8 mouse cellular contexts compared by ENCODE assay signal in genomic region chr5:33247387-33247786, GRCm38 (mm10). TPM values are rescaled to one million over a fixed set of nuclear protein-coding genes. Genes with fewer than 3 reads are reported as not detected.
DNase-seq lines count a peak whose midpoint lies in the region; ATAC-seq and TF ChIP-seq lines count a peak whose summit lies in the region.
"Had no signal": no experiment of that assay in that cellular context is flagged by ENCODE, and none has a peak within 500 bp of the region (broad histone marks: within the 10 kb centered on the region; RNA-seq: fewer than 3 reads in every experiment).

No protein-coding gene starts in this region.

- intact Hi-C loops in gastrocnemius, postnatal 14 days (cut with DNase I; ENCODE audit: low total_unique reads): loop anchor here (5.0 kb wide), 1 partner anchor 45 kb away; no protein-coding TSS in a partner anchor

- no peak overlapping the region for H3K4me2 ChIP-seq in hindbrain, postnatal 0 days (ENCODE audit: low read depth, low read length)
- no peak overlapping the region for H3K4me2 ChIP-seq in hindbrain, embryonic 12.5 days (replicated peaks)
- H3K4me2 ChIP-seq in midbrain, embryonic 14.5 days (ENCODE audit: low read length): no peak overlapping the region

- H3K36me3 ChIP-seq in hindbrain, postnatal 0 days (ENCODE audit: insufficient read depth, low read length): peaks cover 57% of the 10 kb centered on the region
- peaks cover 86% of the 10 kb centered on the region for H3K36me3 ChIP-seq in hindbrain, embryonic 12.5 days
- peaks cover 85% of the 10 kb centered on the region for H3K36me3 ChIP-seq in midbrain, embryonic 14.5 days (ENCODE audit: control insufficient read depth, insufficient read depth, low read length)

- H3K27me3 ChIP-seq in hindbrain, postnatal 0 days (ENCODE audit: insufficient read depth, low read length): no peaks in the 10 kb centered on the region
- no peaks in the 10 kb centered on the region for H3K27me3 ChIP-seq in hindbrain, embryonic 12.5 days
- no peaks in the 10 kb centered on the region for H3K27me3 ChIP-seq in midbrain, embryonic 14.5 days (ENCODE audit: control insufficient read depth, insufficient read depth, low read length)

- TF ChIP-seq CTCF in hindbrain, postnatal 0 days (IDR thresholded peaks at IDR 0.05; ENCODE audit: low read depth): peak; percentile 67

- H3K9ac ChIP-seq in hindbrain, postnatal 0 days (replicated peaks; ENCODE audit: low read length): no peak overlapping the region
- no peak overlapping the region for H3K9ac ChIP-seq in hindbrain, embryonic 12.5 days
- H3K9ac ChIP-seq in midbrain, embryonic 14.5 days (replicated peaks; ENCODE audit: low read length): no peak overlapping the region

- H3K27ac ChIP-seq in hindbrain, postnatal 0 days: no peak overlapping the region
- H3K27ac ChIP-seq in hindbrain, embryonic 12.5 days: no peak overlapping the region
- H3K27ac ChIP-seq in midbrain, embryonic 14.5 days (replicated peaks; ENCODE audit: low read depth, low read length): no peak overlapping the region; the same call in 1 of the 2 replicates

- DNase-seq in hindbrain, postnatal 0 days (ENCODE audit: low spot score): peak; percentile 52
- peak; percentile 43 for DNase-seq in thymus, postnatal 4 days
- no peak for DNase-seq in thymus, postnatal 0 days (ENCODE audit: low spot score)
- DNase-seq in gastrocnemius, postnatal 14 days: peak; percentile 48
- DNase-seq in ovary, adult 18-20 months (ENCODE audit: low spot score): no peak
- no peak for DNase-seq in midbrain, embryonic 14.5 days

- no peaks in the 10 kb centered on the region for H3K9me3 ChIP-seq in hindbrain, postnatal 0 days (ENCODE audit: low read length)
- H3K9me3 ChIP-seq in hindbrain, embryonic 12.5 days (replicated peaks): no peaks in the 10 kb centered on the region
- H3K9me3 ChIP-seq in midbrain, embryonic 14.5 days (ENCODE audit: control insufficient read depth, low read length): no peaks in the 10 kb centered on the region

- H3K4me1 ChIP-seq in hindbrain, postnatal 0 days (ENCODE audit: insufficient read depth, low read length): peaks cover 5% of the 10 kb centered on the region; the same call in 1 of the 2 replicates
- no peaks in the 10 kb centered on the region for H3K4me1 ChIP-seq in hindbrain, embryonic 12.5 days
- no peaks in the 10 kb centered on the region for H3K4me1 ChIP-seq in midbrain, embryonic 14.5 days (ENCODE audit: control insufficient read depth, insufficient read depth, low read length)

- ATAC-seq in hindbrain, postnatal 0 days: peak; percentile 61; the same call in 1 of the 2 replicates
- no peak for ATAC-seq in hindbrain, embryonic 12.5 days (ENCODE audit: low FRiP score)
- ATAC-seq in midbrain, embryonic 14.5 days (ENCODE audit: low FRiP score, low TSS enrichment): no peak

- H3K4me3 ChIP-seq in hindbrain, postnatal 0 days (ENCODE audit: low read length): no peak overlapping the region
- H3K4me3 ChIP-seq in hindbrain, embryonic 12.5 days: no peak overlapping the region
- H3K4me3 ChIP-seq in midbrain, embryonic 14.5 days (replicated peaks; ENCODE audit: low read depth, low read length): no peak overlapping the region

- WGBS in hindbrain, postnatal 0 days: 91% methylated on average over 2 of the region's 2 CpGs
- WGBS in hindbrain, embryonic 12.5 days: 92% methylated on average over 2 of the region's 2 CpGs
- WGBS in midbrain, embryonic 14.5 days: 94% methylated on average over 2 of the region's 2 CpGs

RNA-seq across cellular contexts. Expression of gene Ctbp1, which starts 27.4 kb away (rescaled TPM):
- 468 and 519 TPM in 2 replicates for total RNA-seq in hindbrain, postnatal 0 days (2014; rRNA removed)
- 372 and 378 TPM in 2 replicates for polyA plus RNA-seq in hindbrain, postnatal 0 days (2015; fragmentation: Nextera tagmentation; extraction: Ambion mirVana)
- polyA plus RNA-seq in hindbrain, embryonic 12.5 days (2016; fragmentation: Nextera tagmentation; extraction: Ambion mirVana): 508 and 530 TPM in 2 replicates
- 269 and 297 TPM in 2 replicates for polyA plus RNA-seq in thymus, postnatal 0 days (2015; fragmentation: Nextera tagmentation; extraction: Ambion mirVana)
- total RNA-seq in gastrocnemius, postnatal 14 days (2021): 100 to 1,000 TPM; 184 to 200 TPM
- polyA plus RNA-seq in midbrain, embryonic 14.5 days (2014; fragmentation: Nextera tagmentation; extraction: Ambion mirVana): 578 and 581 TPM in 2 replicates

RNA-seq across cellular contexts. Expression of gene Spon2, which starts 29.1 kb away (rescaled TPM):
- total RNA-seq in hindbrain, postnatal 0 days (2014; rRNA removed): 4.3 TPM in 2 replicates
- polyA plus RNA-seq in hindbrain, postnatal 0 days (2015; fragmentation: Nextera tagmentation; extraction: Ambion mirVana): 3.6 and 3.9 TPM in 2 replicates
- 3.3 and 3.7 TPM in 2 replicates for polyA plus RNA-seq in hindbrain, embryonic 12.5 days (2016; fragmentation: Nextera tagmentation; extraction: Ambion mirVana)
- 14.8 and 16.8 TPM in 2 replicates for polyA plus RNA-seq in thymus, postnatal 0 days (2015; fragmentation: Nextera tagmentation; extraction: Ambion mirVana)
- total RNA-seq in gastrocnemius, postnatal 14 days (2021): 10 to 100 TPM in 1 of 2 experiments, 1 to 10 TPM in 1; 3.5 to 12.3 TPM
- polyA plus RNA-seq in midbrain, embryonic 14.5 days (2014; fragmentation: Nextera tagmentation; extraction: Ambion mirVana): 0.50 and 1.6 TPM in 2 replicates
- total RNA-seq: layer of hippocampus, adult 8-10 months had no signal

Comparison
In these comparisons a context has a peak if more than half of its experiments do, and no peak if none do; other contexts are left out.
1. DNase-seq: peak in hindbrain, postnatal 0 days (single experiment), thymus, postnatal 4 days (single experiment) and gastrocnemius, postnatal 14 days (single experiment); none in thymus, postnatal 0 days (single experiment), ovary, adult 18-20 months (single experiment) and midbrain, embryonic 14.5 days (single experiment).